Mouse (Mus musculus): ENCODE results near the gene Ccdc124. TPM values are rescaled to one million over a fixed set of nuclear protein-coding genes. Genes with fewer than 3 reads are reported as not detected.

The Ccdc124 gene
- polyA plus RNA-seq (2017; shearing (Covaris generic)): 45.8 TPM

GRCm38 (mm10) chr8:70873364-70873985, at the start of gene Ccdc124:
TSS of gene Ccdc124 (minus strand) at chr8:70873935.

DNA sequence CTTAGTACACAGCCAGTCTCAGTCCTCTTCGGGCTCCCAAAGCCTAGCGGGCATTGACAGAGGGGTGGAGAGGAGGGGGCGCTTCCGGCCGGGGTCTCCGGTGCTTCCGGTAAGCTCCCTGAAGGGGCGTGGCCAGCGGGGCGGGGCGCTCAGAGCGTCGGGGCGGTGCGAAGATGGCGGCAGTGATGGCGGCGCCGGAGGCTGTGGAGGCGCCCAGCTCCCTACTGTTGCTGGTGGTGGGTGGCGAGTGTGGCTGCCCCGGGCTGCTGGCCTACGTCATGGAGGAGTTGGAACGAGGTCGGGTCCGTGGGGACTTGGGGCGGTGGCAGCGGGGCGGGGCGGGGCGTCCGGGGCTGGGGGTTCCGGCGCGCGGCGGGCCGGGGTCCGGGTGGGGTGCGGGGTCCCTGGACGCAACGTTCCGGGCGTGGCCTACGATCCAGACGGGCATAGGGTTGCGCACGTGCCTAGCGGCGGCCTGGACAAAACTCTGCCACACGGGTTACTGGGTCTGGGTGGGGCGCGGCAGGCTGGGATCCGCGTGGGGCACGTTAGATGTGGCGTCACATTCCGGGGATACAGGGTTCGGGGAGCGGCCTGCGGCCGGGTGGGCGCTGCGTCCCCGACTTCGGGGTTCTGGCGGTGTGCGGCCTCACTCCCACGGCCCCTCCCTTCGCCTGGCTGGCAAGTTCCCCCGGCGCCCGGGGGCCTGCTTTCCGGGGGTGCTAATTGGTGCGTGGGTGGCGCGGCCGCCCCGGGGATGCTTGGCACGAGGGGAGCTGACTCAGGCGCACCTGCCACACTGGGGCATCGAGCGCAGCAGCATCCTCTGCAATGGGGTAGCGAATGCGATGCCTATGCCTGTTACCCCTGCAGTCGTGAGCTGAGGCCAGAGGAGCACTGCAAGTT, 32.3 kb upstream of the Ccdc124 start, which contains the start of gene Map1s:
TSS of gene Map1s (plus strand) at position 102 of the 906 bp plus-strand sequence.

GRCm38 (mm10) chr8:70897021-70897680, 23.4 kb upstream of the Ccdc124 start, which contains the start of gene Rpl18a:
TSS of gene Rpl18a (minus strand) at chr8:70897412.

GRCm38 (mm10) chr8:70892022-70892895, 18.5 kb upstream of the Ccdc124 start, which contains the start of gene Slc5a5:
TSS of gene Slc5a5 (minus strand) at chr8:70892757.

GRCm38 (mm10) chr8:70862824-70863641, 10.7 kb downstream of the Ccdc124 start, which contains the start of gene Kcnn1:
TSS of gene Kcnn1 (minus strand) at chr8:70863258.

GRCm38 (mm10) chr8:70839408-70840351, 34.1 kb downstream of the Ccdc124 start, which contains the start of gene Arrdc2:
TSS of gene Arrdc2 (minus strand) at chr8:70839720.

Other genes starting within 250 kb of the Ccdc124 start
- gene Gdf15, start 241.5 kb downstream of the Ccdc124 start, polyA plus RNA-seq (2017; shearing (Covaris generic)): not detected
- gene Pgpep1, start 213.5 kb downstream of the Ccdc124 start, polyA plus RNA-seq (2017; shearing (Covaris generic)): 0.44 TPM
- gene Lsm4, start 200.7 kb downstream of the Ccdc124 start, polyA plus RNA-seq (2017; shearing (Covaris generic)): 329 TPM
- gene Jund, start 175.0 kb downstream of the Ccdc124 start, polyA plus RNA-seq (2017; shearing (Covaris generic)): 969 TPM
- 0.07 TPM for gene Iqcn, start 170.5 kb downstream of the Ccdc124 start, polyA plus RNA-seq (2017; shearing (Covaris generic))
- not detected for gene Gm3336, start 155.4 kb downstream of the Ccdc124 start, polyA plus RNA-seq (2017; shearing (Covaris generic))
- 0.22 TPM for gene Pde4c, start 150.2 kb downstream of the Ccdc124 start, polyA plus RNA-seq (2017; shearing (Covaris generic))
- gene Rab3a, start 119.3 kb downstream of the Ccdc124 start, polyA plus RNA-seq (2017; shearing (Covaris generic)): 3.6 TPM
- 26.5 TPM for gene Mpv17l2, start 113.0 kb downstream of the Ccdc124 start, polyA plus RNA-seq (2017; shearing (Covaris generic))
- gene Pik3r2, start 97.2 kb downstream of the Ccdc124 start, polyA plus RNA-seq (2017; shearing (Covaris generic)): 12.9 TPM
- gene Mast3, start 68.9 kb downstream of the Ccdc124 start, polyA plus RNA-seq (2017; shearing (Covaris generic)): 98.5 TPM
- gene Il12rb1, start 65.5 kb downstream of the Ccdc124 start, polyA plus RNA-seq (2017; shearing (Covaris generic)): 1.9 TPM
- gene Arrdc2, start 34.2 kb downstream of the Ccdc124 start, polyA plus RNA-seq (2017; shearing (Covaris generic)): 25.1 TPM
- not detected for gene Kcnn1, start 10.7 kb downstream of the Ccdc124 start, polyA plus RNA-seq (2017; shearing (Covaris generic))
- gene Slc5a5, start 18.8 kb upstream of the Ccdc124 start, polyA plus RNA-seq (2017; shearing (Covaris generic)): not detected
- 8,391 TPM for gene Rpl18a, start 23.5 kb upstream of the Ccdc124 start, polyA plus RNA-seq (2017; shearing (Covaris generic))
- 59.0 TPM for gene Map1s, start 32.0 kb upstream of the Ccdc124 start, polyA plus RNA-seq (2017; shearing (Covaris generic))